ENCODE assay signal across 22 mouse cellular contexts in the genomic region with DNA sequence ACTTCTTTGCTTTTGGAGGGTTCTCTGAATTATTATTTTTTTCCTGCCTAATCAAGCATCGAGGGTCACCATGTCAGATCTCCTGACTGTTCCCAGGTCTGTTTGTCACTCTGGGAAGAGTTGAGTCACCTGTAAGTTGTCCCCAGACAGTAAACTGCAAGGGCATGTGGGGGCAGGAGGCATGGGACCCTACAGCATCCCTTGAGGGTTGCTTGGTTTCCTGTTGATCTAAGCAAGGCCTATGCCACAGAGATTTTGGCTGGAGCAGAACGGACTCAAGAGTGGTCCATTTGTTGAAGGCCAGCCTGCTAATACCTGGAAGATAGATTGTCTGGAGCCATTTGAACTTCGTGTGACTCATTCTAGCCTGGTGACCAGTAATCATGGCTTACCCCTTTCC.
DNase-seq lines count a peak whose midpoint lies in the region; ATAC-seq lines count a peak whose summit lies in the region.
"Had no signal": no experiment of that assay in that cellular context is flagged by ENCODE, and none has a peak within 500 bp of the region (broad histone marks: within the 10 kb centered on the region; RNA-seq: fewer than 3 reads in every experiment).

No protein-coding gene starts in this region.

- no peak for ATAC-seq in heart, embryonic 12.5 days (ENCODE audit: insufficient number of reproducible peaks, low FRiP score)
- ATAC-seq in limb, embryonic 11.5 days (ENCODE audit: insufficient number of reproducible peaks, low FRiP score, low TSS enrichment, low read depth) = no peak
- ATAC-seq in neural tube, embryonic 15.5 days (ENCODE audit: low FRiP score) = no peak
- ATAC-seq: activated CD4-positive, CD25-positive, alpha-beta regulatory T cell, adult 4 months; CD4-positive, CD25-positive, alpha-beta regulatory T cell, adult 4 months; forebrain, embryonic 13.5 days; forebrain, embryonic 16.5 days had no signal

- H3K4me2 ChIP-seq in heart, embryonic 12.5 days = no peak overlapping the region
- H3K4me2 ChIP-seq in limb, embryonic 11.5 days (ENCODE audit: low read depth, severe bottlenecking) = no peak overlapping the region
- H3K4me2 ChIP-seq in neural tube, embryonic 15.5 days = no peak overlapping the region
- H3K4me2 ChIP-seq: forebrain, embryonic 13.5 days; hindbrain, embryonic 15.5 days had no signal

- H3K36me3 ChIP-seq in heart, embryonic 10.5 days = no peaks in the 10 kb centered on the region
- H3K36me3 ChIP-seq in heart, embryonic 12.5 days = no peaks in the 10 kb centered on the region
- no peaks in the 10 kb centered on the region for H3K36me3 ChIP-seq in limb, embryonic 11.5 days (ENCODE audit: control insufficient read depth, insufficient read depth, low read length)
- H3K36me3 ChIP-seq in neural tube, embryonic 15.5 days = no peaks in the 10 kb centered on the region
- H3K36me3 ChIP-seq: forebrain, embryonic 10.5 days; hindbrain, embryonic 15.5 days had no signal

- peak; percentile 2 for DNase-seq in heart, embryonic 10.5 days (ENCODE audit: low spot score)
- peak; percentile 47 to 51 for DNase-seq in spleen, postnatal 36 days (ENCODE audit: low spot score in 2 of 2)
- DNase-seq in spleen, adult 12 weeks (ENCODE audit: low spot score) = no peak
- peak; percentile 16 for DNase-seq in limb, embryonic 11.5 days (ENCODE audit: low spot score)
- no peak for DNase-seq in testis, postnatal 10 days (ENCODE audit: low spot score)
- DNase-seq: adrenal gland, adult 8-10 months; adrenal gland, postnatal 25 days; cerebellum, adult 18-20 months; cerebellum, adult 9-10 months; cerebellum, postnatal 14 days; gastrocnemius, adult 2 months; gastrocnemius, postnatal 14 days; heart, postnatal 36 days had no signal

- 70% methylated on average over 3 of the region's 3 CpGs for WGBS in heart, embryonic 10.5 days
- WGBS in heart, embryonic 12.5 days = 66% methylated on average over 3 of the region's 3 CpGs
- WGBS in limb, embryonic 11.5 days = 82% methylated on average over 3 of the region's 3 CpGs
- WGBS in neural tube, embryonic 15.5 days = 81% methylated on average over 3 of the region's 3 CpGs

- peaks cover 14% of the 10 kb centered on the region; the same call in 1 of the 2 replicates for H3K9me3 ChIP-seq in heart, embryonic 10.5 days
- H3K9me3 ChIP-seq in heart, embryonic 12.5 days (replicated peaks) = peaks cover 16% of the 10 kb centered on the region
- H3K9me3 ChIP-seq in limb, embryonic 11.5 days (ENCODE audit: control insufficient read depth, low read length) = peaks cover 7% of the 10 kb centered on the region
- H3K9me3 ChIP-seq in neural tube, embryonic 15.5 days (replicated peaks) = peaks cover 9% of the 10 kb centered on the region; the same call in 1 of the 2 replicates
- H3K9me3 ChIP-seq: hindbrain, embryonic 15.5 days had no signal

- H3K27ac ChIP-seq in heart, embryonic 10.5 days = no peak overlapping the region
- H3K27ac ChIP-seq in heart, embryonic 12.5 days (ENCODE audit: poor library complexity, severe bottlenecking) = no peak overlapping the region
- H3K27ac ChIP-seq in limb, embryonic 11.5 days (replicated peaks; ENCODE audit: low read depth, low read length) = no peak overlapping the region
- H3K27ac ChIP-seq in neural tube, embryonic 15.5 days (replicated peaks) = no peak overlapping the region
- H3K27ac ChIP-seq: forebrain, embryonic 10.5 days; forebrain, embryonic 13.5 days; gastrocnemius, adult 2 months; hindbrain, embryonic 10.5 days; hindbrain, embryonic 15.5 days had no signal

- H3K4me1 ChIP-seq in heart, embryonic 10.5 days = no peaks in the 10 kb centered on the region
- no peaks in the 10 kb centered on the region for H3K4me1 ChIP-seq in heart, embryonic 12.5 days (replicated peaks)
- H3K4me1 ChIP-seq in limb, embryonic 11.5 days (ENCODE audit: control insufficient read depth, insufficient read depth, low read length) = no peaks in the 10 kb centered on the region
- H3K4me1 ChIP-seq in neural tube, embryonic 15.5 days = peaks cover 8% of the 10 kb centered on the region
- H3K4me1 ChIP-seq: forebrain, embryonic 13.5 days had no signal

- no peaks in the 10 kb centered on the region for H3K27me3 ChIP-seq in heart, embryonic 10.5 days (ENCODE audit: insufficient read depth, poor library complexity, severe bottlenecking)
- H3K27me3 ChIP-seq in heart, embryonic 12.5 days (replicated peaks) = no peaks in the 10 kb centered on the region
- H3K27me3 ChIP-seq in limb, embryonic 11.5 days (ENCODE audit: control insufficient read depth, insufficient read depth, low read length) = no peaks in the 10 kb centered on the region
- no peaks in the 10 kb centered on the region for H3K27me3 ChIP-seq in neural tube, embryonic 15.5 days (replicated peaks)
- H3K27me3 ChIP-seq: forebrain, embryonic 13.5 days; hindbrain, embryonic 15.5 days had no signal

- H3K4me3 ChIP-seq in heart, embryonic 10.5 days = no peak overlapping the region
- no peak overlapping the region for H3K4me3 ChIP-seq in heart, embryonic 12.5 days
- no peak overlapping the region for H3K4me3 ChIP-seq in limb, embryonic 11.5 days (ENCODE audit: low read depth, low read length)
- H3K4me3 ChIP-seq in neural tube, embryonic 15.5 days (replicated peaks) = no peak overlapping the region
- H3K4me3 ChIP-seq: forebrain, embryonic 10.5 days; forebrain, embryonic 13.5 days; gastrocnemius, adult 2 months; hindbrain, embryonic 10.5 days; hindbrain, embryonic 15.5 days had no signal

- H3K9ac ChIP-seq in heart, embryonic 12.5 days = no peak overlapping the region
- no peak overlapping the region for H3K9ac ChIP-seq in limb, embryonic 11.5 days (ENCODE audit: low read length)
- no peak overlapping the region for H3K9ac ChIP-seq in neural tube, embryonic 15.5 days (replicated peaks)
- H3K9ac ChIP-seq: forebrain, embryonic 13.5 days; hindbrain, embryonic 15.5 days had no signal

Comparison
In these comparisons a context has a peak if more than half of its experiments do, and no peak if none do; other contexts are left out.
1. DNase-seq: peak in heart, embryonic 10.5 days (single experiment), spleen, postnatal 36 days (2 of 2) and limb, embryonic 11.5 days (single experiment); none in spleen, adult 12 weeks (single experiment) and testis, postnatal 10 days (single experiment).